In the genomic region with DNA sequence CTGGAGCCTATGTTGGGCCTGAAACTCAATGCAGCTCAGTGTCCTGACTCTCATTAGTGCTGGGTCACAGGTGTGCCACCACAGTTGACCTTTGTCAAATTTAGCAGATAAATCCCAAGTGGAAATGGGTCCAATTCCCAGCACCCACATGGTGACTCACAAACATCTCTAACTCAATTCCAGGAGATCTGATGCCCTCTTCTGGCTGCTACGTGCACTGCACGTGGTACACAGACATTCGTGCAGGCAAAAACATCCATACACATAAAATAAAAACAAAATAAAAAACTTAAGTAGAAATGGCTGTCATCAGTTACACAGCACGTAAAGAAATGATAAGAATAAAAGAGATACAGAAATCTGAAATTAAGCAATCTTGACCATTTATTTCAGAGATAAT, we compare ENCODE assay signal across 12 mouse cellular contexts. TPM values are rescaled to one million over a fixed set of nuclear protein-coding genes. Genes with fewer than 3 reads are reported as not detected.
A peak's percentile ranks its signal among the peaks of the same experiment; 100 is the strongest.
DNase-seq lines count a peak whose midpoint lies in the region; ATAC-seq and TF ChIP-seq lines count a peak whose summit lies in the region.
"Had no signal": no experiment of that assay in that cellular context is flagged by ENCODE, and none has a peak within 500 bp of the region (broad histone marks: within the 10 kb centered on the region; RNA-seq: fewer than 3 reads in every experiment).

No protein-coding gene starts in this region.

- no peak for TF ChIP-seq POLR2A in thymus, adult 2 months (IDR thresholded peaks at IDR 0.05; ENCODE audit: control insufficient read depth, extremely low read depth, insufficient read depth, low read length, poor library complexity)
- TF ChIP-seq POLR2A in small intestine, adult 2 months (IDR thresholded peaks at IDR 0.05; ENCODE audit: low read depth, low read length) = no peak

- no peak for ATAC-seq in intestine, postnatal 0 days
- ATAC-seq in intestine, embryonic 15.5 days = no peak
- ATAC-seq in activated CD4-positive, CD25-positive, alpha-beta regulatory T cell, adult 4 months = no peak
- ATAC-seq: intestine, embryonic 16.5 days; midbrain, embryonic 15.5 days had no signal

- H3K27me3 ChIP-seq in intestine, postnatal 0 days (replicated peaks; ENCODE audit: control insufficient read depth, insufficient read depth, low read length) = no peaks in the 10 kb centered on the region
- no peaks in the 10 kb centered on the region for H3K27me3 ChIP-seq in intestine, embryonic 15.5 days (replicated peaks)
- no peaks in the 10 kb centered on the region for H3K27me3 ChIP-seq in thymus, adult 2 months (ENCODE audit: control insufficient read depth, insufficient read depth, low read length)
- no peaks in the 10 kb centered on the region for H3K27me3 ChIP-seq in small intestine, adult 2 months (ENCODE audit: control insufficient read depth, insufficient read depth, low read length)
- H3K27me3 ChIP-seq: heart, embryonic 15.5 days; midbrain, embryonic 15.5 days had no signal

- peak; percentile 39 for DNase-seq in thymus, postnatal 14 days
- no peak for DNase-seq in thymus, adult 2 months
- DNase-seq in WW6 (ENCODE audit: low read depth, low spot score) = peak; percentile 20
- DNase-seq in gastrocnemius, postnatal 10 days = no peak

- no peaks in the 10 kb centered on the region for H3K9me3 ChIP-seq in intestine, postnatal 0 days (ENCODE audit: control insufficient read depth)
- H3K9me3 ChIP-seq in intestine, embryonic 15.5 days = no peaks in the 10 kb centered on the region
- H3K9me3 ChIP-seq: heart, embryonic 15.5 days; midbrain, embryonic 15.5 days had no signal

- no peak overlapping the region for H3K4me3 ChIP-seq in intestine, postnatal 0 days (ENCODE audit: low read depth, low read length)
- H3K4me3 ChIP-seq in intestine, embryonic 15.5 days (replicated peaks) = no peak overlapping the region
- H3K4me3 ChIP-seq in thymus, adult 2 months (ENCODE audit: control insufficient read depth, insufficient read depth, low read length) = no peak overlapping the region
- H3K4me3 ChIP-seq in small intestine, adult 2 months (ENCODE audit: low read depth, low read length) = no peak overlapping the region
- H3K4me3 ChIP-seq: erythroblast, embryonic 14.5 days; heart, embryonic 15.5 days; midbrain, embryonic 15.5 days had no signal

- H3K4me1 ChIP-seq in intestine, postnatal 0 days (replicated peaks; ENCODE audit: control insufficient read depth, insufficient read depth, low read length) = no peaks in the 10 kb centered on the region
- H3K4me1 ChIP-seq in intestine, embryonic 15.5 days (replicated peaks) = no peaks in the 10 kb centered on the region
- H3K4me1 ChIP-seq in thymus, adult 2 months (replicated peaks; ENCODE audit: control insufficient read depth, insufficient read depth, low read length) = no peaks in the 10 kb centered on the region; the same call in 1 of the 2 replicates
- no peaks in the 10 kb centered on the region for H3K4me1 ChIP-seq in small intestine, adult 2 months (ENCODE audit: control insufficient read depth, insufficient read depth, insufficient read length, low read length)

- TF ChIP-seq CTCF in intestine, postnatal 0 days (IDR thresholded peaks at IDR 0.05; ENCODE audit: low read depth) = peak; percentile 42
- TF ChIP-seq CTCF in thymus, adult 2 months (IDR thresholded peaks at IDR 0.05; ENCODE audit: borderline replicate concordance, control insufficient read depth, extremely low read depth, insufficient read depth, low read length, poor library complexity) = no peak
- peak; percentile 25; the same call in 1 of the 2 replicates for TF ChIP-seq CTCF in small intestine, adult 2 months (IDR thresholded peaks at IDR 0.05; ENCODE audit: extremely low read depth, insufficient read length, insufficient replicate concordance, low read depth, low read length)

- H3K36me3 ChIP-seq in intestine, postnatal 0 days (ENCODE audit: control insufficient read depth, insufficient read depth) = no peaks in the 10 kb centered on the region
- no peaks in the 10 kb centered on the region for H3K36me3 ChIP-seq in intestine, embryonic 15.5 days
- no peaks in the 10 kb centered on the region for H3K36me3 ChIP-seq in thymus, adult 2 months (ENCODE audit: control insufficient read depth, insufficient read depth, low read length)
- H3K36me3 ChIP-seq in small intestine, adult 2 months (ENCODE audit: control insufficient read depth, insufficient read depth, low read length) = no peaks in the 10 kb centered on the region
- H3K36me3 ChIP-seq: heart, embryonic 15.5 days; midbrain, embryonic 15.5 days had no signal

- H3K27ac ChIP-seq in intestine, postnatal 0 days (ENCODE audit: low read depth, low read length) = no peak overlapping the region
- H3K27ac ChIP-seq in intestine, embryonic 15.5 days = no peak overlapping the region
- H3K27ac ChIP-seq in thymus, adult 2 months (ENCODE audit: control insufficient read depth, insufficient read depth, low read length) = no peak overlapping the region
- H3K27ac ChIP-seq in small intestine, adult 2 months (ENCODE audit: insufficient read depth, low read depth, low read length) = no peak overlapping the region
- H3K27ac ChIP-seq: heart, embryonic 15.5 days; midbrain, embryonic 15.5 days had no signal

- H3K9ac ChIP-seq in intestine, postnatal 0 days (ENCODE audit: low read depth, low read length) = no peak overlapping the region
- no peak overlapping the region for H3K9ac ChIP-seq in intestine, embryonic 15.5 days
- H3K9ac ChIP-seq: heart, embryonic 15.5 days; midbrain, embryonic 15.5 days had no signal

- no peak overlapping the region for H3K4me2 ChIP-seq in intestine, postnatal 0 days (replicated peaks; ENCODE audit: low read depth)
- H3K4me2 ChIP-seq in intestine, embryonic 15.5 days (replicated peaks) = no peak overlapping the region
- H3K4me2 ChIP-seq: heart, embryonic 15.5 days; midbrain, embryonic 15.5 days had no signal

- WGBS in intestine, postnatal 0 days = 95% methylated on average over 4 of the region's 4 CpGs
- WGBS in intestine, embryonic 15.5 days = 94% methylated on average over 4 of the region's 4 CpGs
- 97% methylated on average over 4 of the region's 4 CpGs for WGBS in thymus, adult 2 months
- 93% methylated on average over 4 of the region's 4 CpGs for WGBS in small intestine, adult 2 months

RNA-seq across cellular contexts. Expression of a gene that starts 51.9 kb away (rescaled TPM):
- 0.08 and 0.09 TPM in 2 replicates for polyA plus RNA-seq in intestine, postnatal 0 days (2015; fragmentation: Nextera tagmentation; extraction: Ambion mirVana)
- 0.08 and 0.16 TPM in 2 replicates for polyA plus RNA-seq in intestine, embryonic 15.5 days (2015; fragmentation: Nextera tagmentation; extraction: Ambion mirVana)
- 0.07 and 0.10 TPM in 2 replicates for polyA plus RNA-seq in thymus, adult 2 months (2012; rRNA removed)
- polyA plus RNA-seq in small intestine, adult 2 months (2012; rRNA removed) = 0.06 TPM in 2 replicates
- polyA plus RNA-seq in activated CD4-positive, CD25-positive, alpha-beta regulatory T cell, adult 4 months (2017; shearing (Covaris generic)) = not detected
- total RNA-seq in gastrocnemius, postnatal 10 days (2021) = under 1 TPM in 1 of 2 experiments, not detected in 1; 0.18 TPM
- polyA plus RNA-seq: intestine, embryonic 16.5 days; midbrain, embryonic 15.5 days had no signal

RNA-seq across cellular contexts. Expression of a gene that starts 52.5 kb away (rescaled TPM):
- polyA plus RNA-seq in intestine, postnatal 0 days (2015; fragmentation: Nextera tagmentation; extraction: Ambion mirVana) = 22.2 TPM in 2 replicates
- 50.0 and 54.2 TPM in 2 replicates for polyA plus RNA-seq in intestine, embryonic 15.5 days (2015; fragmentation: Nextera tagmentation; extraction: Ambion mirVana)
- 103 and 119 TPM in 2 replicates for polyA plus RNA-seq in thymus, adult 2 months (2012; rRNA removed)
- polyA plus RNA-seq in small intestine, adult 2 months (2012; rRNA removed) = 11.1 and 15.7 TPM in 2 replicates
- 10 to 100 TPM; 26.9 to 27.1 TPM for polyA plus RNA-seq in activated CD4-positive, CD25-positive, alpha-beta regulatory T cell, adult 4 months (2017; shearing (Covaris generic))
- total RNA-seq in gastrocnemius, postnatal 10 days (2021) = 10 to 100 TPM; 51.7 to 54.5 TPM

Comparison
In these comparisons a context has a peak if more than half of its experiments do, and no peak if none do; other contexts are left out.
1. DNase-seq: peak in thymus, postnatal 14 days (single experiment) and WW6 (single experiment); none in thymus, adult 2 months (single experiment) and gastrocnemius, postnatal 10 days (single experiment).